Mouse (Mus musculus): ENCODE measurements around the gene Spc24. TPM values are rescaled to one million over a fixed set of nuclear protein-coding genes. Genes with fewer than 3 reads are reported as not detected.

The Spc24 gene
- polyA plus RNA-seq, 1 experiment, result 31.7 TPM

DNA sequence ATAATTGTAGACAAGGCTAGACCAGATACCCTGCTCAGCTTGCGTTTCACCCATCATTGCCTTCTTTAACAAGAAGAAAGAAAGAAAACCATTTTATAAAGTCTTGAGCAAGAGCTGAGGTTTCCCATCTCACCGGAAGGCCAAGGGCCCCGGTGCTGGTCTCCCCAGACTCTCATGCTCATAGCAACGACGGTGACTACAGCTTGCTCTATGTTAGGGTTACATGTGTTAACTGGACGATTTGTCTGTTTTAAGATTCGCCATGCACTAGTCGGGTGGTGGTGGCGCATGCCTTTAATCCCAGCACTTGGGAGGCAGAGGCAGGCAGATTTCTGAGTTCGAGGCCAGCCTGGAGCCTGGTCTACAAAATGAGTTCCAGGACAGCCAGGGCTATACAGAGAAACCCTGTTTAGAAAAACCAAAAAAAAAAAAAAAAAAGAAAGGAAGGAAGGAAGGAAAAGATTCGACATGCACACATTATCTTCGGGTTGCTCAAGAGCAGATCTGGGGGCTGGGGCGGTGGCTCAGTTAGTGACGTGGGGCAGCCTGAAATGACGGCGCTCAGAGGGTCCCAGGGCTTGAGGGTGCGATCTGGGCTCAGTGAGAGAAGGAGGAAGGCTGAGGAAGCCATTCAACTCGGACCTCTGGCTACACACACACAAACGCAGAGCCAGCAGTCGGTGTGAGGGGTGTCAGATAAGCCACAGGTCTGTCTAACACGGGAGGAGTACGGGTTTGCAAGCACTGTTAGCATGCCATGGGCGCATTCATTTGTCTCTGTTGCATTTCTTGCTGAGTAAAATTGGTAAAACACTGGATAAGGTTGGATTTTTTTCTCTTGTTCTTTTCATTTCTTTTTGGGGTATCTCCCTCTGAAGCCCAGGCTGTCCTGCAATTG is 34.6 kb downstream of the Spc24 start:
- WGBS, result 40% methylated on average over 23 of the region's 23 CpGs
- no peak for DNase-seq (ENCODE audit: low read depth, low spot score)

DNA sequence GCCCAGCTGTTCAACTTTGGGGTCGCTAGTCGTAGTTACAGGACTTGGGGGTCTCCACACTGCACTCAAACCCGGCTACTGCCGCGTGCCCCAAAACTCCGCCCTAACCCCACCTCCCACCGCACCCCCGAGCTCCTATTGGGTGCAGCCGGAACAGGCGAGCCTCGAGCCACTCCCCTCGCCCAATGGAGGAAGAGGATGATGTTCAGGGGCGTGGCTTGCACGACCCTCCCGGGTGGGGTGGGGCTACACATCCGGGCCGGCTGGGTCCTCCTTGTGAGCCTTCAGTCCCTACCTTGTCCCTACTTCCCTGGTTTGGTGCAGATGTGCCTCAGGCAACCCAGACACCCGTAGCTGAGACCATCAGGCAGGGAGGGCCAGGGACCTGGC is 36.0 kb downstream of the Spc24 start:
- peak; percentile 75 for DNase-seq (ENCODE audit: low read depth, low spot score)
- WGBS, result 1% methylated on average over 18 of the region's 18 CpGs

DNA sequence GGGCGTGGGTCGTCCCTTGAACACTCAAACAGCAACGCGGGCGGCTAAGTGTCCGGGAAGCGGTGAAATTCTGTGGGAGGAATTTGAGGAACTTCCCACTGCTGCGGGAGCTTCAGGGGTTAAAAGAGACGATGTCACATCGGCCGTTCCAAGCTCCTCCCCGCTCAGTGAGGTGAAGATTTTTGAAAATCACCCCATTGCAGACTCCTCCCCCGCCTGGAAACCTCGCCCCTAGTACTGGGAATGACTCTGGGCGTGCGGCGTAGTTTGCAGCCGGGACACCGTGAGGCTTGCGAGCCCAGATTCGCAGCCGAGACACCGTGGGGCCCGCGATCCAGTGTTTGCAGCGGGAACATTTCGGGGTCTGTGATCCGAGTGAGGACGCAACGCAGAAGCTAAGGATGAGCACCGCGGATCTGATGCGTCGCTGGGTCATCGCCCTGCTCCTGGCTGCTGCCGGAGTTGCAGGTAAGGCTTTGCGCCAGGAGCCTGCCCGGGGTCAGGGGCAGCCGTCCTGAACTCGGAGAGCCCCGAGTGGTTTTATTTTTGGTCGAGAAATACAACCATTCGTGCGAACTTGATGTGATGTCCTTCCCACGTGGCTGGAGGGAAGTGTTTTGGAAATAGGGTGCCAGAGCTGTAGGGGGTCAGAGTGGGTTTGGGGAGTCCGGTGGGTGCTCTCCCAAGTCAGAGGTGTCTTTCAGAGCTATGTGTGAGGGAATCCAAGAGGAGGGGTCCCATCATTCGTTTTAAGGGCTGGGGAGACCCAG is 36.5 kb downstream of the Spc24 start, which contains the start of gene Ldlr:
TSS of gene Ldlr (plus strand) at position 107 of the 770 bp plus-strand sequence.
- under 1% methylated on average over 47 of the region's 47 CpGs for WGBS
- peak; percentile 92 for DNase-seq (ENCODE audit: low read depth, low spot score)

DNA sequence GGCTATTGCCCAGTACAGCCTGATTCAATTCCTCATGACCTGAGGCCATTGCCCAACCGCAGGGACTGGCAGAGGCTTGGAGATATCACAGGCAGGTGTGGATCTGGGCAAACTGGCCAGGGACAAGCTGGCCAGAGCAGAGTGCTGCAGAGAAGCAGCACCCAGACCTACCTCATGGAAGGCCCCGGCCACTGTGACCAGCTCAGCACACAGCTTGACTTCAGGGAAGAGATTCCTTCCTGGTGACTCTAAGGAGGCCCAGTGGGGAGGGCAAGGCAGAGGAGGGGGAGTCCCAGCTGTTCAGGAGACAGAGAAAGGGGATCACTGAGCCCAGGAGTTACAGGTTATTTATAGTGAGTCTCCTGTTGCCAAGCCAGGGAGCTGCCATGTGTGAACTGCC is 39.1 kb downstream of the Spc24 start:
- whole genome bisulfite sequencing, result 54% methylated on average over 2 of the region's 2 CpGs
- no peak for DNase-seq (ENCODE audit: low read depth, low spot score)

DNA sequence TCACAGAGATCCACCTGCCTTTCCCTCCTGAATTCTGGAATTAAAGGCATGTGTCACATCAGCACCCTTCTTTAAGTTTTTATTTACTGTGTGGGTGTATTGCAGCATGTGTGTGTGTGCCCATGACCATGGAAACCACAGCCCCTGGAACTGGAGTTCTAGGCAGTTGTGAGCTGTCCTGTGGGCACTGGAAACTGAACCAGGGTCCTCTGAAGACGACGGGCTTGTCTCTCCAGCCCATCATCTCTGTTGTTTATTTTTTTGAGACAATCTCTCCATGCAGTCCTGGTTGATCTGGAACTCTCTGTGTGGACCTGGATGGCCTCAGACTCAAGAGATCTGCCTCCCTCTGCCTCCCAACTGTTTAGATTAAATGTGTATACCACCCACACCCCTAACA is 43.1 kb downstream of the Spc24 start:
- WGBS, result 82% methylated on average over 2 of the region's 2 CpGs
- DNase-seq (ENCODE audit: low read depth, low spot score), result no peak

DNA sequence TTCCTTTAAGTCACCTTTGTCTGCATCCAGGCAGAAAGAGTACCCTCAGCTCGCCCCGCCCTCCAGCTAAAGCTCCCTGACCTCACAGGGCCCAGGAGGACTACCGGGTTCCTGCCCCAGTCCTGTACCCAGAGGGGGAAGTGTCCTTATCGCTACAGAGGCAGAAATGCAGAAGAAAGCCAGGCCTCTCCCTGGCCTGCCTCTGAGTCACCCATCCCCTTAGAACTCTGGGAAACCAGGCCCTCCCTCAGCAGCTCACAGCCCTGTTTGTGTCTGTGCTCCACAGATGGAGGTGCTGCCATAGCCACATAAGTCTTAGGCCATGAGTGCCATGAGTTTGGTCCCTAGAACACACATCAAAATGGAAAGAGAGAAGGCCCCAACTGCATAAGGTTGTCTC is 44.8 kb downstream of the Spc24 start:
- 27% methylated on average over 4 of the region's 4 CpGs for WGBS
- no peak for DNase-seq (ENCODE audit: low read depth, low spot score)

DNA sequence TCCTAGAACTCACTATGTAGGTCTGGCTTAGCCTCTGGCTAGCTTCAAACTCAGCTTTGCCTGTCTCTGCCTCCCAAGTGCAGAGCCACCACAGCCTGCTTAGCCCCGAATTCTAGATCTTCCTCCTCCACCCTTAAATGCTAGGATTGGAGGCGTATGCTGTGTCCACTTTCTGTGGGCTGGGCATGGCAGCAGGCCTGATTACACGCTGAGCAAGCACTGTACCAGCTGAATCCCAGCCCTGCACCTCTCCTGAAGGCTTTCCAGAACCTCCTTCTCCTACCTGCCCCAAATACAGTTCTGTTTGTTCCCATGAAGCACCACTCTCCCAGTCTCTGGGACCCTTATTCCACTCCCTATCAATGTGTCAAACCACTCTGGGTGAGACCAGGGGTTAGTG is 50.8 kb downstream of the Spc24 start:
- no peak for DNase-seq (ENCODE audit: low read depth, low spot score)
- WGBS, result 59% methylated on average over 3 of the region's 3 CpGs

DNA sequence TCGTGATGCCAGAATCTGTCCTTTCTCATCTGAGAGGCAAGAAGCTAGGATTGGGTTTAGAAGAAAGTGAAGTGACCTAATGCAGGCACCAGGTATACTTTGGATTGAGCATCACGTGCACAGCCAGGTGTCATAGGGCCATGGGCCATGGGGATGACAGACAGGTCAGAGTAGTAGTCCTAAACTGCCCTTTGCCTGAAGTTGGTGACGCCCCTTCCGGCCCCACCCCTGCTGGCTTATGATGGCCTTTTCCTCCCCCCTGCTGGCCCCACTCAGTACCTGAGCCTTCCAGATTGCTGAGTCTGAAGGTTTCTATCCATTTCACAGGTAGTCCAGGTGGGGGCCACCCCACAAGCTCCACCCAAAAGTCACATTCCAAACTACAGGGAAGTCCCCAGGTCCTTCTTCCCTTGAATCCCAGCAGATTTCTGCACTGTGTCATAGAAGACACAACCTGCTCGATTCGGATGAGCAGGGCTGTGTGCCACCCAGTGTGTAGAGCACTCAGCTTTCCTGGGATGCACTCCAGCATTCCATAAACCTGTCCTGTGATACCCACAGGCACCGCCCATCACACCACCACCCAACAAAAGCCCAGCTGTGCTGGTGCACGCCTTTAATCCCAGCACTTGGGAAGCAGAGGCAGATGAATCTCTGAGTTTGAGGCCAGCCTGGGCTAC is 53.4 kb downstream of the Spc24 start:
- WGBS, result 63% methylated on average over 8 of the region's 8 CpGs
- DNase-seq (ENCODE audit: low read depth, low spot score), result no peak

DNA sequence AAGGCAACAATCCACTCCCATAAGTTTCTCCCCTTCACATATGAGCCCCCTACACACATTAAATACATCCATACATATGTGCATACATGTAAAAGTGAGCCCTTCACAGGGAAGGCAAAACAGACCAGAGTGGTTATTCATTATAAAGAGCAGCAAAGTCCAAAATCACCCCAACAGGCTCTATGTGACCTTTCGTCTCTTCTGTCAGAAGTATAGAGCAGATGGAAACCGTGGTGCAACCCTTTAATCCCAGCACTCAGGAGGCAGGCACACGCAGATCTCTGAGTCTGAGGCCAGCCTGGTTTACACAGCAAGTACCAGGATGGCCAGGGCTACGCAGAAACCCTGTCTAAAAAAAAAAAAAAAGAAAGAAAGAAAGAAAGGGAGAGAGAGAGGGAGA is 54.0 kb downstream of the Spc24 start:
- WGBS, result 78% methylated on average over 4 of the region's 4 CpGs
- DNase-seq (ENCODE audit: low read depth, low spot score), result no peak

Other genes starting within 250 kb of the Spc24 start
- gene AB124611, start 234.1 kb downstream of the Spc24 start, polyA plus RNA-seq (2012; rRNA removed), result 1.7 and 3.0 TPM in 2 replicates
- gene Carm1, start 213.4 kb downstream of the Spc24 start, polyA plus RNA-seq (2012; rRNA removed), result 36.2 and 50.3 TPM in 2 replicates
- 15.2 and 18.0 TPM in 2 replicates for gene Timm29, start 167.6 kb downstream of the Spc24 start, polyA plus RNA-seq (2012; rRNA removed)
- 31.1 and 38.2 TPM in 2 replicates for gene Yipf2, start 167.5 kb downstream of the Spc24 start, polyA plus RNA-seq (2012; rRNA removed)
- 25.3 and 38.3 TPM in 2 replicates for gene Smarca4, start 144.1 kb downstream of the Spc24 start, polyA plus RNA-seq (2012; rRNA removed)
- gene Ldlr, start 36.8 kb downstream of the Spc24 start, polyA plus RNA-seq (2012; rRNA removed), result 64.7 and 74.0 TPM in 2 replicates
- gene Kank2, start 38.4 kb upstream of the Spc24 start, polyA plus RNA-seq (2012; rRNA removed), result 11.3 and 16.0 TPM in 2 replicates
- 6.2 and 7.6 TPM in 2 replicates for gene Angptl8, start 75.2 kb upstream of the Spc24 start, polyA plus RNA-seq (2012; rRNA removed)
- gene Dock6, start 92.3 kb upstream of the Spc24 start, polyA plus RNA-seq (2012; rRNA removed), result 52.5 and 66.4 TPM in 2 replicates
- gene Rab3d, start 157.9 kb upstream of the Spc24 start, polyA plus RNA-seq (2012; rRNA removed), result 70.2 and 84.5 TPM in 2 replicates
- 0.98 and 1.9 TPM in 2 replicates for gene Ccdc159, start 167.2 kb upstream of the Spc24 start, polyA plus RNA-seq (2012; rRNA removed)
- 101 and 102 TPM in 2 replicates for gene Tmem205, start 167.3 kb upstream of the Spc24 start, polyA plus RNA-seq (2012; rRNA removed)
- 2.9 and 3.1 TPM in 2 replicates for gene Plppr2, start 176.7 kb upstream of the Spc24 start, polyA plus RNA-seq (2012; rRNA removed)
- 7.4 and 8.0 TPM in 2 replicates for gene Swsap1, start 195.5 kb upstream of the Spc24 start, polyA plus RNA-seq (2012; rRNA removed)
- 1.1 and 1.8 TPM in 2 replicates for gene Epor, start 203.2 kb upstream of the Spc24 start, polyA plus RNA-seq (2012; rRNA removed)
- 1.9 and 2.4 TPM in 2 replicates for gene Rgl3, start 229.1 kb upstream of the Spc24 start, polyA plus RNA-seq (2012; rRNA removed)
- 0.14 and 0.15 TPM in 2 replicates for gene Ccdc151, start 242.3 kb upstream of the Spc24 start, polyA plus RNA-seq (2012; rRNA removed)
- 127 and 130 TPM in 2 replicates for gene Prkcsh, start 242.5 kb upstream of the Spc24 start, polyA plus RNA-seq (2012; rRNA removed)

Data from large intestine, adult 2 months (tissue).